Mouse (Mus musculus): ENCODE data around the gene Sympk.

DNA sequence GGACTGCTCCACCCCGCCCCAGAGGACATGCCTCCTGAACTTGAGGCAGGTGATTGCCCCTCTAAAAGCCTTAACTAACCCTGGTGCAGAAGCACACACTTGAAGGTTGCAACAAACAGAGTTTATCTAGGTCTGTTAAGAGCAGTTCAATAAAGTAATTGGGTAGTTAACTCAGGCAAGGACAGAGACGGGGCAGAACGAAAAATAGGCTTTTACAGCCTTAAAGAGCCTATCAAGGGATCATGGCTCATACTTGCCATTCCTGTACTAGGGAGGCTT lies 22.4 kb upstream of the Sympk start:
- TF ChIP-seq CTCF (IDR thresholded peaks at IDR 0.05; ENCODE audit: low read depth) (no peak), EP300 (optimal IDR thresholded peaks at IDR 0.05) (no peak)

Measured in stomach, postnatal 0 days (tissue).